ENCODE assay signal across 7 mouse cellular contexts in genomic region chr5:36223787-36224186, GRCm38 (mm10). TPM values are rescaled to one million over a fixed set of nuclear protein-coding genes. Genes with fewer than 3 reads are reported as not detected.
A peak's percentile ranks its signal among the peaks of the same experiment; 100 is the strongest.
DNase-seq lines count a peak whose midpoint lies in the region; ATAC-seq and TF ChIP-seq lines count a peak whose summit lies in the region.

No protein-coding gene starts in this region.

- no peaks in the 10 kb centered on the region for H3K9me3 ChIP-seq in liver, embryonic 12.5 days (replicated peaks)

- TF ChIP-seq CTCF in liver, adult 2 months (IDR thresholded peaks at IDR 0.05; ENCODE audit: low read depth, low read length) = peak; percentile 74
- peak; percentile 43; the same call in 1 of the 2 replicates for TF ChIP-seq CTCF in thymus, adult 2 months (IDR thresholded peaks at IDR 0.05; ENCODE audit: borderline replicate concordance, control insufficient read depth, extremely low read depth, insufficient read depth, low read length, poor library complexity)

- peak; percentile 29 for DNase-seq in liver, adult 2 months (ENCODE audit: extremely low read depth, low read depth, low spot score)
- peak; percentile 64 for DNase-seq in adrenal gland, adult 2 months
- DNase-seq in embryo, embryonic 10 days (ENCODE audit: low spot score) = peak; percentile 70
- peak; percentile 82 for DNase-seq in layer of hippocampus, adult 11-12 months (ENCODE audit: low spot score)
- DNase-seq in lung, postnatal 14 days = peak; percentile 68
- peak; percentile 64 for DNase-seq in thymus, adult 2 months

- no peak for TF ChIP-seq POLR2A in liver, adult 2 months (IDR thresholded peaks at IDR 0.05; ENCODE audit: extremely low read depth, insufficient read depth, low read length)
- no peak for TF ChIP-seq POLR2A in thymus, adult 2 months (IDR thresholded peaks at IDR 0.05; ENCODE audit: control insufficient read depth, extremely low read depth, insufficient read depth, low read length, poor library complexity)

- ATAC-seq in liver, embryonic 12.5 days = no peak

- H3K4me2 ChIP-seq in liver, embryonic 12.5 days = no peak overlapping the region

- WGBS in liver, adult 2 months = 64% methylated on average over 6 of the region's 6 CpGs
- whole genome bisulfite sequencing in liver, embryonic 12.5 days (ENCODE audit: insufficient replicate concordance) = 57% methylated on average over 6 of the region's 6 CpGs
- 66% methylated on average over 6 of the region's 6 CpGs for WGBS in thymus, adult 2 months

- H3K27me3 ChIP-seq in liver, adult 2 months (ENCODE audit: control insufficient read depth, insufficient read depth, low read length) = no peaks in the 10 kb centered on the region
- no peaks in the 10 kb centered on the region for H3K27me3 ChIP-seq in liver, embryonic 12.5 days (replicated peaks)
- H3K27me3 ChIP-seq in thymus, adult 2 months (ENCODE audit: control insufficient read depth, insufficient read depth, low read length) = no peaks in the 10 kb centered on the region

- H3K9ac ChIP-seq in liver, adult 2 months (ENCODE audit: low read depth, low read length) = no peak overlapping the region
- no peak overlapping the region for H3K9ac ChIP-seq in liver, embryonic 12.5 days

- H3K4me1 ChIP-seq in liver, adult 2 months (ENCODE audit: control insufficient read depth, insufficient read depth, low read length) = no peaks in the 10 kb centered on the region
- no peaks in the 10 kb centered on the region for H3K4me1 ChIP-seq in liver, embryonic 12.5 days
- H3K4me1 ChIP-seq in thymus, adult 2 months (replicated peaks; ENCODE audit: control insufficient read depth, insufficient read depth, low read length) = no peaks in the 10 kb centered on the region

- no peaks in the 10 kb centered on the region for H3K79me2 ChIP-seq in liver, adult 2 months (ENCODE audit: control insufficient read depth, insufficient read depth, low read length)

- H3K36me3 ChIP-seq in liver, adult 2 months (ENCODE audit: control insufficient read depth, insufficient read depth, low read length) = no peaks in the 10 kb centered on the region
- H3K36me3 ChIP-seq in liver, embryonic 12.5 days = no peaks in the 10 kb centered on the region
- no peaks in the 10 kb centered on the region for H3K36me3 ChIP-seq in thymus, adult 2 months (ENCODE audit: control insufficient read depth, insufficient read depth, low read length)

- no peak overlapping the region for H3K27ac ChIP-seq in liver, adult 2 months (replicated peaks; ENCODE audit: insufficient read depth, low read depth, low read length)
- no peak overlapping the region for H3K27ac ChIP-seq in liver, embryonic 12.5 days
- no peak overlapping the region for H3K27ac ChIP-seq in thymus, adult 2 months (ENCODE audit: control insufficient read depth, insufficient read depth, low read length)

- H3K4me3 ChIP-seq in liver, adult 2 months (ENCODE audit: insufficient read depth, low read depth, low read length) = no peak overlapping the region
- no peak overlapping the region for H3K4me3 ChIP-seq in liver, embryonic 12.5 days
- H3K4me3 ChIP-seq in thymus, adult 2 months (ENCODE audit: control insufficient read depth, insufficient read depth, low read length) = no peak overlapping the region

RNA-seq across cellular contexts. Expression of gene Psapl1, which starts 20.0 kb away (rescaled TPM):
- total RNA-seq in liver, adult 2 months (2014; rRNA removed) = not detected in 2 replicates
- not detected in 2 replicates for polyA plus RNA-seq in liver, adult 2 months (2012; rRNA removed)
- polyA plus RNA-seq in liver, embryonic 12.5 days (2016; fragmentation: Nextera tagmentation; extraction: Ambion mirVana) = not detected in 2 replicates
- total RNA-seq in adrenal gland, adult 2 months (2021) = not detected
- not detected in 2 replicates for polyA plus RNA-seq in adrenal gland, adult 2 months (2012; rRNA removed)
- 1.2 and 2.1 TPM in 2 replicates for polyA plus RNA-seq in thymus, adult 2 months (2012; rRNA removed)

Comparison
In these comparisons a context has a peak if more than half of its experiments do, and no peak if none do; other contexts are left out.
1. DNase-seq: peak in every context shown above with its lines; median percentile 82 in layer of hippocampus, adult 11-12 months; 70 in embryo, embryonic 10 days; 68 in lung, postnatal 14 days; 64 in adrenal gland, adult 2 months; 64 in thymus, adult 2 months; 29 in liver, adult 2 months.